Mouse (Mus musculus): ENCODE data around the gene Fdx1l.

- TF ChIP-seq CTCF (IDR thresholded peaks at IDR 0.05; ENCODE audit: borderline replicate concordance, insufficient read depth, low read length) (no peak), POLR2A (IDR thresholded peaks at IDR 0.05; ENCODE audit: low read depth, low read length) (no peak)
Measured at GRCm38 (mm10) chr9:21032491-21032890, 40.9 kb downstream of the Fdx1l start.

All from embryonic fibroblast, embryonic 13.5 days (primary cell).